Mouse (Mus musculus): ENCODE measurements around the gene Rapgef1.

GRCm38 (mm10) chr2:29674545-29674944, 55.0 kb downstream of the Rapgef1 start:
- no peak for TF ChIP-seq CTCF (IDR thresholded peaks at IDR 0.05; ENCODE audit: insufficient read depth, low read depth, low read length)
- no peak for TF ChIP-seq POLR2A (IDR thresholded peaks at IDR 0.05; ENCODE audit: insufficient read depth, low read depth, low read length)
